Mouse (Mus musculus) heart, postnatal 14 days (tissue): ENCODE measurements around the gene Flcn. TPM values are rescaled to one million over a fixed set of nuclear protein-coding genes. Genes with fewer than 3 reads are reported as not detected.

Experiments used
- DNase-seq, 2 experiments: peaks; one replicate each; pipeline ENCODE4 v3.0.0; 2021 to 2022
- intact Hi-C: fragments of 180-260 bp; cut with DNase I; formaldehyde crosslinking; loops from one replicate; pipeline ENCODE4 v1.15.1; 2025
- total RNA-seq, 2 experiments: library from RNA; stranded (reverse); gene quantifications; 2 replicates each; pipeline ENCODE4 v1.2.3; 2021

Gene Flcn
- total RNA-seq, 2 experiments from 2014 or later, result 42.7 to 43.5 TPM

- intact Hi-C loops, result no loop called here
- no peak for DNase-seq
Measured at GRCm38 (mm10) chr11:59808170-59808960, 1.5 kb downstream of the Flcn start.

DNA sequence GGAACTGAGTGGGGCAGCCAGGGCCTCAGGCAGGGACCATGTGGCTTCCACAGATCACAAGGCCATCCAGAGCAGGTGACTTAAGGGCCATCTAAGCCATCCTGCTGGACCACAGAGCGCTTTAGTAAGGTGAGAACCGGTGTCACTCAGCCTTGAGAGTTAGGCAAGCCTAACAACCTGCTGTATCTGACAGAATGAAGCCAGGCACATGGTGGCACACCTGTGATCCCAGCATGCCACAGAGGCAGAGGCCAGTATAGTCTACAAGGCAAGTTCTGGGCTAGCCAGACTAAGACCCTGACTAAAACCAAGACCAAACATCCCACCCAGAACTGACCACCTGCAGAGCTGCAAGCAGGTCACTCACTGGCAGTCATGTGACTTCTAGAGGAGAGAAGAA, 4.2 kb downstream of the Flcn start:
- DNase-seq, result no peak
- intact Hi-C loops, result no loop called here

DNA sequence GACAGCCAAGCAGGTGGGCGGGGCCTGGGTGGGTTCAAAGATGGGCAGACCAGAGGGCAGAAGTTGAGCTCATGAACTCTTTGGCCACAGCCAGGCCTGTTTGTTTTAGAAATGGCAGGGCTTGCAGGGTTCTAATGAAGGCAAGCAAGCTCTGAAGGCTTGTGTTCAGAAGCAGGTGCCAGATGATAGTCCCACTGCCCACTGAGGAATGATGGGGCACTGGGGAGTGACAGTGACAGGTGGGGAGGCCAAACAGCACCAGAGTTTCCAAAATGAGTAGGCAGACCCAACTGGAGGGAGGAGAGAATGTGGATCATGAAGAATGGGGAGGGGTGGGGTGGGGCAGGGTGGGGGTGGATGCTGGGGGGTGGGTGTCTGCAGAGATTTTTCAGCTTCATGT, 4.6 kb downstream of the Flcn start:
- intact Hi-C loops, result no loop called here
- DNase-seq, result no peak

- intact Hi-C loops, result no loop called here
- DNase-seq, result peak in 1 of 2 experiments; percentile 21
Measured at GRCm38 (mm10) chr11:59804409-59805110, 5.3 kb downstream of the Flcn start.

- intact Hi-C loops, result no loop called here
- no peak for DNase-seq
Measured at GRCm38 (mm10) chr11:59803516-59803915, 6.3 kb downstream of the Flcn start.

GRCm38 (mm10) chr11:59801881-59802280, 7.9 kb downstream of the Flcn start:
- no peak for DNase-seq
- intact Hi-C loops, result no loop called here

DNA sequence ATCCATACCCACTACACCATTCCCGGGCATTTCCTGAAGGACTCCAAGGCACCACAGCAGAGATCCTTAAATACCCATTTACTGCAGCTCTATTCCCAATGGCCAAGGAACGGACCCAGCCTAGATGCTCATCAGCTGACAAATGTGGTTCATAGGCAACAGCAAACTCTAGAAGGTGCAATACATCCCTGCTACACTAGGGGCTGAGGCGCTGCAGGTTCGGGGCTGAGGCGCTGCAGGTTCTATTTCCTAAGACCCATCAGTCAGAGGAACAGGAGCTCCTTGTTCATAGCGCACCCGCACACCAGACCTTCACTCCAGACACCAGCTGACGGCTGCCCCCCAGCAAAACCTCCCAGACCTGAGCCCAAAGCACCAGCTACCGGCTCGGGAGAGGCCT, 9.4 kb downstream of the Flcn start:
- intact Hi-C loops, result no loop called here
- no peak for DNase-seq

GRCm38 (mm10) chr11:59793390-59793789, 16.4 kb downstream of the Flcn start:
- intact Hi-C loops, result no loop called here
- DNase-seq, result no peak

- intact Hi-C loops, result no loop called here
Measured at GRCm38 (mm10) chr11:59789311-59789710, 20.5 kb downstream of the Flcn start.

DNA sequence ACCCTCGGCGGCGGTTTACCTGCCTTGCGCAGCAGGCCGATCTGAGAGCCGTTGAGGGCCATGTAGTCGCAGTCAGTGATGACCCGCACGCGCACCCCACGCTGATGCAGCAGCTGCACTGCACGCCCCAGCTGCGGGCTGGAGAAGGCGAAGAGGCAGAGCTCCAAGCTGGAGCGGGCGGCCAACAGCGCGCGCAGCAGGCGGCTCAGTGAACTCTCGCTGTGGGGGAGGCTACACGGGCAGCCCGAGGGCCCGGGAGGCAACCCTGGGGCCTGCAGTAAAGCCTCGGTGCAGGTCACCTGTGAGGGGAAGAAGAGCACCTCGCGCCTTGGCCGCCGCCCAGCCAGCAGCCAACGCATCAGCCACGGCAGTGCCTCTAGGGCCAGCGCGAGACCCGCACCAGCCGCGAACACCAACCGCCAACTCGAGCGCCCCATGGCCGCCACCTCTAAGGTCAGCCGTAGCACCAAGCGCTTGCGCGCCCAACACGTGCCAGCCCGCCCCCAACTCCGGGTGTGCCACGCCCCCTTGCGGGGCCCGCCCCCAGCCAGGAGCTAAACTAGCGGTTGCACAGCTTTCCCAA, 22.5 kb downstream of the Flcn start, which contains the start of gene Pld6:
Pld6 (minus strand) TSS at position 447 of the 583 bp plus-strand sequence.
- intact Hi-C loops, result no loop called here
- peak; percentile 52 to 72 for DNase-seq

More at GRCm38 (mm10) chr11:59789311-59789710, 20.5 kb downstream of the Flcn start:
- DNase-seq, result no peak

DNA sequence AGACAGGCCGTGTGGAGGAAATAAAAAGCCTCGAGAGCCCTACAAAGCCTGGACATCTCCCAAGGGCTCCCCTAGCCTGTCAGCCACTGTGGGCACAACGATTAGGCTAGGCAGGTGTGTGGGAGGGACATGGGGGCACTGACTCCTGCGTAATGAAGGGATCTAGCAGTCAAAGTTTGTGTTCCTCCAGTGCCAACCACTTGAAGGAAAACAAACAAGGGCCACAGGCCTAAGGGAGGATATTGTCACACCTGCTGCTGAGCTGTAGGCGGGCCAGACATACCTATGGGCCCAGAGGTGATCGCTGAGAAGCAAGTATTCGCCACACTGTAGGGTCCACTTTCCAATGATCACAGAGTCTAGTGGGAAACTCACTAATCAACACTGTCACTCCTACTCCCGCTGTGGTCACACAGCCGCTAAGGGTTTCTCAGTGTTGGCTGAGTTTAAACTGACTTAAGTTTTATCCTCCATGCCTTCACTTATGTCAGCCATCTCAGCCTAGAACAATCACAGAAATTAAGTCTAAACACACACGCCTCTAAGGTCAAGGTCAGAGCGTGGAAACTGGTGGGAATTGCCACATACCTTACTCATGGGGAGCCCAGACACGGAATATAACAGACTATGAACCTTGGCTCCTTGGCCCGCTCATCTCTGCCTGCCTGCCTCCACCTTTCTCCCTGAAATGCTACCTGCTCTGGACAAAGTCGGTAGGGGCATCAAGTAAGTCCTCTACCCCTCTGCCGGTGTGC, 23.2 kb downstream of the Flcn start:
- DNase-seq, result no peak
- intact Hi-C loops, result no loop called here

- intact Hi-C loops, result no loop called here
- DNase-seq, result no peak
Measured at GRCm38 (mm10) chr11:59783591-59783990, 26.2 kb downstream of the Flcn start.

- intact Hi-C loops, result no loop called here
- no peak for DNase-seq
Measured at GRCm38 (mm10) chr11:59782091-59782590, 27.7 kb downstream of the Flcn start.

DNA sequence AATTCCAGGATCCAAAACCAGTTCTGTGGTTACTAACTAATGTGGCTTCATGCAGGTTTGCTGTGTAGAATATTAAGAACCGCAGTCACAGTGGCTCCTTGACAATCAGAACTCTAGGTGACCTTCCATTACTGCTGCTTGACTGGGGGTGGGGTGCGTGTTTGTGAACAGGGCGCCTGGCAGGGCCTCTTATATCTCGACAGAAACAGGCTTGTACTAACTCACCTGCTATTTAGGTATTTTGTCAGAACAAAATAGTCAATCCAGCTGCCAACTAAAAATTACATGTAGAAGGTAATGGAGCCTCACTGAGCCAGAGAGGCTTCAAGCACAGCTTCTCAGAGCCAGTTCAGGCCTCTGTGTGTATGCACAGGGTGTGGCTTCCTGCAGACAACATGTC, 29.6 kb downstream of the Flcn start:
- DNase-seq, result no peak

DNA sequence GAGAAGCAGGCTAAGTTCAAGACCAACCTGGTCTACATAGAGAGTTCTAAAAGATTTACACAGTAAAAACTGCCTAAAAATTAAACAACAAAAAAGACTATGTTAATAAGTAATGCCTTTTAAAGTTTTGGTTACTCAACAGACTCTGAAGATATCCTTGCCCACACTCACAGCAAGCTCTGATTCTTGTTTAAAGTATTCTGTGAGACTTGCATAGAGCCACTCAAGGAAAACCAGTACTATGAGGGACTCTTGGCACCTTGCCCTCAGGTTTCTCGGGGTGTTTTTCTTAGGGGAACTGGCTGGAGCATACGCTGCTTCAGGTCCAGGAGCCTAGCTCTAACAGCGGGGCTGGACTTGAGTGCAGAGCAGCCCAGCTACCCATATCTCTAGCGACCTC, 30.4 kb downstream of the Flcn start:
- intact Hi-C loops, result loop anchor here (2.0 kb wide), 1 partner anchor 157 kb away; no protein-coding TSS in a partner anchor
- DNase-seq, result no peak

More for the DNA sequence above, 29.6 kb downstream of the Flcn start:
- intact Hi-C loops, result no loop called here

DNA sequence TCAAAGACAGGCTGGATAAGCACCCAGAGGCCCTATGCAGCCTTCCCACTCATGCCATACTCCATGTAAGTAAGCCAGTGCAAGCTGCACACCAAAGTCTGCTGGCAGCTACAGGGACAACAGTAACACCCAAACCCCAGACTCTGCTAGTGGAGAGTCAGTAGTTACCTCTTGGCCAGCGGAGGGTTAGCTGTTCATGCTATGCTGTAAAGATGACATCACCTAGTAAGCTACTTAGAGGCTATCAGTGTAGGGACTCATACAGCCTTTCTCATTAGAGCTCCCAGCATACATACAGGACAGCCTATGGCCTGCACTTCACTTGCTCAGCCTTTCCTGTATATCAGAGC, 31.0 kb downstream of the Flcn start:
- intact Hi-C loops, result loop anchor here (2.0 kb wide), 1 partner anchor 156 kb away; no protein-coding TSS in a partner anchor
- no peak for DNase-seq

DNA sequence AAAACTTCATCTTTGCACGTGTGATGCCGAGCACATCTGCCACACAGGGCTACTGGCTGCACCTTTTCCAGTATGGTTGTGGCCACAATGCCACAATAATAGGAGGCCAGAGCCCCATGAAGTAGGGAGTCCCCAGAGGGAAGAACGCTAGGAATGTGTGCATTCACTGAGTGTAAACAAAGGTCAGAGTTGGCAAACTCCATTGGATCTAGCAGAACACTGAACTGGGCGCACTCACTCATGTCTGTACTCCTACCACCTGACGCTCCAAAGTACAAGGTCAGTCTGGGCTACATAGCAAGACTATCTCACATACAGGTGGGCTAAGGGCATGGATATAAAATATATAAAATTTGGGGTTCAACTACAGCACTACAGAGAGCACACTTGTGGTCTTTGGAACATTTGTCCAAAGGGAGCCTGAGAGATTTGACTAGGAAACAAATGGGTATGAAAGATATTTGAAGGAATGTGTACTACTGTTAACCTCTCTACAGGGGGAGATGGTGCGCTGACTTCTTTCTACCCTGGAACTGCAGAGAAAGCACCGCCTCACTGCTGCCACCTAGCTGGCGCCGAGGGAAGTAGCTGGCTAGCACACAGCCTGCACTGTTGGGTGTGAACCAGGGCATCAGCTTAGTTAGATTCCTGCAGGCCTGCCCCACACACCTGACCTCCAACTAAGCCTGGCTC, 31.5 kb downstream of the Flcn start:
- intact Hi-C loops, result loop anchor here (2.0 kb wide), 1 partner anchor 156 kb away; no protein-coding TSS in a partner anchor
- peak; percentile 82 to 89 for DNase-seq

- intact Hi-C loops, result no loop called here
- no peak for DNase-seq
Measured at GRCm38 (mm10) chr11:59777259-59777658, 32.6 kb downstream of the Flcn start.

GRCm38 (mm10) chr11:59775435-59776148, 34.2 kb downstream of the Flcn start:
- DNase-seq, result no peak
- intact Hi-C loops, result no loop called here
